Comparison of ENCODE assay signal across 24 mouse cellular contexts in the genomic region with DNA sequence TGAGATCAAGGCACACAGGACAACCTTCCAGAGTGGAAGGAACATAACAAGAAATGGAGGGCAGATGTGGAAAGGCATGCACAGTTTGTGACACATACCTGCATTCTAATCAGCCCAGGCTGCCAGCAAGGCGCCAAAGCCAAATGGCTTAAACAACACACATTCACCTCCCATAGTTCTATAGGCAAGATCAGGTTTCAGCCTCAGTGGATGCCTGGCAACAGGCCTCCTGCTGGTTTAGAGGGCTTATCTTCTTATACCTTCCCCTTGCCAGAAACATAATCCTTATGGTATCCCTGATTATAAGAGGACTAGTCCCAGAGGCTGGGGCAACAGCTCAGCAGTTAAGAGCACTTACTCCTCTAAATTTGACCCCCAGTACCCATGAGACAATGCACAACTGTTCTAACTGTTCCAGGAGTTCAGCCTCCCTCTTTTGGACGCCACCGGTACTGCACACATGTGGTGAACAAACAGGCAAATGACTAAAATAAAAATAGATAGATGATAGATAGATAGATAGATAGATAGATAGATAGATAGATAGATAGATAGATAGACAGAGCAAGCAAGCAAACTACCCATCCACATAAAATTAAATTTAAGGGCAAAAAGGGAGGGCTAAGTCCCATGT. TPM values are rescaled to one million over a fixed set of nuclear protein-coding genes. Genes with fewer than 3 reads are reported as not detected.
DNase-seq lines count a peak whose midpoint lies in the region; ATAC-seq and TF ChIP-seq lines count a peak whose summit lies in the region.
"Had no signal": no experiment of that assay in that cellular context is flagged by ENCODE, and none has a peak within 500 bp of the region (broad histone marks: within the 10 kb centered on the region; RNA-seq: fewer than 3 reads in every experiment).

No protein-coding gene starts in this region.

- WGBS in liver, embryonic 14.5 days (ENCODE audit: insufficient replicate concordance), result 85% methylated on average over 3 of the region's 3 CpGs
- WGBS in liver, embryonic 12.5 days (ENCODE audit: insufficient replicate concordance), result 75% methylated on average over 3 of the region's 3 CpGs
- 88% methylated on average over 3 of the region's 3 CpGs for WGBS in forebrain, embryonic 16.5 days

- intact Hi-C loops in gastrocnemius, adult 2 months (cut with DNase I), result no loop called here
- intact Hi-C loops in left cerebral cortex, postnatal 14 days (cut with DNase I), result no loop called here

- TF ChIP-seq CTCF in gastrocnemius, adult 2 months (IDR thresholded peaks at IDR 0.05), result peak; percentile 3; the same call in 1 of the 2 replicates
- 0 out of 2 replicates have a peak, but pooled peaks have one; percentile 16 for TF ChIP-seq CTCF in liver, embryonic 14.5 days (IDR thresholded peaks at IDR 0.05; ENCODE audit: low read depth)

- ATAC-seq in liver, embryonic 14.5 days (ENCODE audit: insufficient read depth), result no peak
- ATAC-seq in liver, embryonic 12.5 days, result no peak
- peak; percentile 50; the same call in 1 of the 2 replicates for ATAC-seq in common myeloid progenitor, adult 5-6 weeks (replicated peaks; ENCODE audit: low read depth, poor library complexity, severe bottlenecking)
- no peak for ATAC-seq in forebrain, embryonic 16.5 days
- ATAC-seq: CD4-positive, CD25-positive, alpha-beta regulatory T cell, adult 4 months; inflammation-experienced regulatory T-cells, adult 6 months had no signal

- DNase-seq in gastrocnemius, adult 2 months, result no peak
- DNase-seq in gastrocnemius, postnatal 25 days, result no peak
- no peak for DNase-seq in liver, embryonic 14.5 days (ENCODE audit: low read depth in 3 of 3, low spot score in 3 of 3)
- DNase-seq in ES-CJ7 (ENCODE audit: low read depth, low spot score), result peak; percentile 40
- no peak for DNase-seq in left cerebral cortex, postnatal 14 days (ENCODE audit: low spot score in 2 of 2)
- DNase-seq: adrenal gland, postnatal 25 days; cerebellum, adult 11-12 months; cerebellum, postnatal 14 days; gastrocnemius, postnatal 10 days; heart, postnatal 10 days; kidney, adult 9 months; kidney, postnatal 4 days; lung, postnatal 36 days; thymus, adult 18-20 months had no signal

- no peaks in the 10 kb centered on the region for H3K4me1 ChIP-seq in liver, embryonic 14.5 days (replicated peaks; ENCODE audit: control insufficient read depth in 2 of 2, insufficient read depth in 2 of 2, low read length in 1 of 2)
- no peaks in the 10 kb centered on the region for H3K4me1 ChIP-seq in liver, embryonic 12.5 days
- peaks cover 8% of the 10 kb centered on the region for H3K4me1 ChIP-seq in forebrain, embryonic 16.5 days (replicated peaks; ENCODE audit: control insufficient read depth, insufficient read depth, low read length)
- H3K4me1 ChIP-seq: heart, embryonic 10.5 days; limb, embryonic 12.5 days; liver, embryonic 15.5 days; midbrain, embryonic 10.5 days had no signal

- H3K27me3 ChIP-seq in liver, embryonic 14.5 days (ENCODE audit: control insufficient read depth, insufficient read depth, low read length), result no peaks in the 10 kb centered on the region
- no peaks in the 10 kb centered on the region for H3K27me3 ChIP-seq in liver, embryonic 12.5 days (replicated peaks)
- no peaks in the 10 kb centered on the region for H3K27me3 ChIP-seq in forebrain, embryonic 16.5 days (replicated peaks; ENCODE audit: control insufficient read depth, insufficient read depth, low read length)
- H3K27me3 ChIP-seq: limb, embryonic 12.5 days; liver, embryonic 15.5 days had no signal

- H3K4me2 ChIP-seq in liver, embryonic 14.5 days (ENCODE audit: low read depth), result no peak overlapping the region
- no peak overlapping the region for H3K4me2 ChIP-seq in liver, embryonic 12.5 days
- H3K4me2 ChIP-seq in forebrain, embryonic 16.5 days (ENCODE audit: low read length), result no peak overlapping the region
- H3K4me2 ChIP-seq: limb, embryonic 12.5 days; liver, embryonic 15.5 days had no signal

- H3K9me3 ChIP-seq in liver, embryonic 14.5 days (ENCODE audit: control insufficient read depth, low read length), result no peaks in the 10 kb centered on the region
- H3K9me3 ChIP-seq in liver, embryonic 12.5 days (replicated peaks), result no peaks in the 10 kb centered on the region
- H3K9me3 ChIP-seq in forebrain, embryonic 16.5 days (ENCODE audit: control insufficient read depth, low read length), result no peaks in the 10 kb centered on the region
- H3K9me3 ChIP-seq: heart, embryonic 10.5 days; liver, embryonic 15.5 days; midbrain, embryonic 10.5 days had no signal

- no peaks in the 10 kb centered on the region for H3K36me3 ChIP-seq in liver, embryonic 14.5 days (replicated peaks; ENCODE audit: control insufficient read depth, insufficient read depth, low read depth)
- no peaks in the 10 kb centered on the region for H3K36me3 ChIP-seq in liver, embryonic 12.5 days
- no peaks in the 10 kb centered on the region for H3K36me3 ChIP-seq in forebrain, embryonic 16.5 days (ENCODE audit: control insufficient read depth, insufficient read depth)
- H3K36me3 ChIP-seq: heart, embryonic 10.5 days; limb, embryonic 12.5 days; liver, embryonic 15.5 days; midbrain, embryonic 10.5 days had no signal

- no peak overlapping the region for H3K9ac ChIP-seq in liver, embryonic 14.5 days (replicated peaks)
- H3K9ac ChIP-seq in liver, embryonic 12.5 days, result no peak overlapping the region
- H3K9ac ChIP-seq in forebrain, embryonic 16.5 days (replicated peaks; ENCODE audit: low read depth, low read length), result no peak overlapping the region
- H3K9ac ChIP-seq: limb, embryonic 12.5 days; liver, embryonic 15.5 days had no signal

- no peak overlapping the region for H3K27ac ChIP-seq in gastrocnemius, adult 2 months
- H3K27ac ChIP-seq in liver, embryonic 14.5 days, result no peak overlapping the region
- no peak overlapping the region for H3K27ac ChIP-seq in liver, embryonic 12.5 days
- H3K27ac ChIP-seq in forebrain, embryonic 16.5 days (ENCODE audit: low read length), result no peak overlapping the region
- H3K27ac ChIP-seq: heart, embryonic 10.5 days; limb, embryonic 12.5 days; liver, embryonic 15.5 days; midbrain, embryonic 10.5 days had no signal

- TF ChIP-seq EP300 in liver, embryonic 14.5 days (IDR thresholded peaks at IDR 0.05; ENCODE audit: low read depth), result no peak

- no peak overlapping the region for H3K4me3 ChIP-seq in gastrocnemius, adult 2 months
- H3K4me3 ChIP-seq in liver, embryonic 14.5 days (ENCODE audit: insufficient read depth in 1 of 2, low read depth in 2 of 2, low read length in 2 of 2), result no peak overlapping the region
- no peak overlapping the region for H3K4me3 ChIP-seq in liver, embryonic 12.5 days
- no peak overlapping the region for H3K4me3 ChIP-seq in forebrain, embryonic 16.5 days (replicated peaks; ENCODE audit: low read length)
- H3K4me3 ChIP-seq: heart, embryonic 10.5 days; limb, embryonic 12.5 days; liver, embryonic 15.5 days; midbrain, embryonic 10.5 days had no signal

RNA-seq across cellular contexts. Expression of a gene that starts 23.1 kb away (rescaled TPM):
- total RNA-seq in gastrocnemius, adult 2 months (2021), result 10 to 100 TPM; 11.2 to 12.8 TPM
- 10 to 100 TPM in 1 of 2 experiments, 1 to 10 TPM in 1; 9.5 to 10.9 TPM for total RNA-seq in gastrocnemius, postnatal 25 days (2021)
- polyA plus RNA-seq in liver, embryonic 14.5 days (2012; rRNA removed), result 1.6 and 2.9 TPM in 2 replicates
- polyA plus RNA-seq in liver, embryonic 14.5 days (2014; fragmentation: Nextera tagmentation; extraction: Ambion mirVana), result 7.0 and 10.1 TPM in 2 replicates
- polyA plus RNA-seq in liver, embryonic 12.5 days (2016; fragmentation: Nextera tagmentation; extraction: Ambion mirVana), result 14.6 and 17.1 TPM in 2 replicates
- total RNA-seq in common myeloid progenitor, adult 5-6 weeks (2017), result 13.6 and 26.9 TPM in 2 replicates
- 10 to 100 TPM; 29.8 to 31.1 TPM for total RNA-seq in left cerebral cortex, postnatal 14 days (2021)
- 34.2 and 36.7 TPM in 2 replicates for polyA plus RNA-seq in forebrain, embryonic 16.5 days (2015; fragmentation: Nextera tagmentation; extraction: Ambion mirVana)

RNA-seq across cellular contexts. Expression of a gene that starts 23.8 kb away (rescaled TPM):
- total RNA-seq in gastrocnemius, adult 2 months (2021), result not detected
- not detected for total RNA-seq in gastrocnemius, postnatal 25 days (2021)
- 0.49 and 0.68 TPM in 2 replicates for polyA plus RNA-seq in liver, embryonic 14.5 days (2012; rRNA removed)
- polyA plus RNA-seq in liver, embryonic 14.5 days (2014; fragmentation: Nextera tagmentation; extraction: Ambion mirVana), result 0.29 and 0.64 TPM in 2 replicates
- 0.91 and 1.1 TPM in 2 replicates for polyA plus RNA-seq in liver, embryonic 12.5 days (2016; fragmentation: Nextera tagmentation; extraction: Ambion mirVana)
- not detected in 2 replicates for total RNA-seq in common myeloid progenitor, adult 5-6 weeks (2017)
- total RNA-seq in left cerebral cortex, postnatal 14 days (2021), result not detected
- 2.8 and 3.0 TPM in 2 replicates for polyA plus RNA-seq in forebrain, embryonic 16.5 days (2015; fragmentation: Nextera tagmentation; extraction: Ambion mirVana)
- polyA plus RNA-seq: CD4-positive, CD25-positive, alpha-beta regulatory T cell, adult 4 months; inflammation-experienced regulatory T-cells, adult 6 months; small intestine, adult 2 months had no signal
